Mouse (Mus musculus): ENCODE measurements at regions not wholly inside any gene's neighbourhood (a gene's known extent, or its start where the extent isn't known, plus 50 kb on each side); places are given as distances from the start of the nearest gene placed in this dataset.

- H3K27ac ChIP-seq (replicated peaks; ENCODE audit: insufficient read depth, low read depth, low read length) = no peak overlapping the region
- no peak overlapping the region for H3K4me3 ChIP-seq (ENCODE audit: insufficient read depth, low read depth, low read length)
- no peaks in the 10 kb centered on the region for H3K4me1 ChIP-seq (ENCODE audit: control insufficient read depth, insufficient read depth, low read length)
- no peak for DNase-seq (ENCODE audit: extremely low read depth, low read depth, low spot score)
- no peaks in the 10 kb centered on the region for H3K36me3 ChIP-seq (ENCODE audit: control insufficient read depth, insufficient read depth, low read length)
- no peaks in the 10 kb centered on the region for H3K79me2 ChIP-seq (ENCODE audit: control insufficient read depth, insufficient read depth, low read length)
- no peaks in the 10 kb centered on the region for H3K27me3 ChIP-seq (ENCODE audit: control insufficient read depth, insufficient read depth, low read length)
- WGBS = 85% methylated on average over 2 of the region's 2 CpGs
- no peak for TF ChIP-seq POLR2A (IDR thresholded peaks at IDR 0.05; ENCODE audit: extremely low read depth, insufficient read depth, low read length)
- TF ChIP-seq CTCF (IDR thresholded peaks at IDR 0.05; ENCODE audit: low read depth, low read length) = no peak
- H3K9ac ChIP-seq (ENCODE audit: low read depth, low read length) = no peak overlapping the region
Measured at GRCm38 (mm10) chr11:111409266-111409665, 343.3 kb downstream of the Kcnj2 start.

- Histone ChIP-seq H3K79me2 (ENCODE audit: control insufficient read depth, insufficient read depth, low read length) (no peaks in the 10 kb centered on the region), H3K36me3 (ENCODE audit: control insufficient read depth, insufficient read depth, low read length) (no peaks in the 10 kb centered on the region), H3K4me3 (ENCODE audit: insufficient read depth, low read depth, low read length) (no peak overlapping the region), H3K4me1 (ENCODE audit: control insufficient read depth, insufficient read depth, low read length) (no peaks in the 10 kb centered on the region), H3K27ac (replicated peaks; ENCODE audit: insufficient read depth, low read depth, low read length) (no peak overlapping the region), H3K9ac (ENCODE audit: low read depth, low read length) (no peak overlapping the region), H3K27me3 (ENCODE audit: control insufficient read depth, insufficient read depth, low read length) (no peaks in the 10 kb centered on the region)
- TF ChIP-seq POLR2A (IDR thresholded peaks at IDR 0.05; ENCODE audit: extremely low read depth, insufficient read depth, low read length) (no peak), CTCF (IDR thresholded peaks at IDR 0.05; ENCODE audit: low read depth, low read length) (no peak)
- 68% methylated on average over 4 of the region's 4 CpGs for WGBS
- DNase-seq (ENCODE audit: extremely low read depth, low read depth, low spot score) = no peak
Measured at GRCm38 (mm10) chr11:111424871-111425270, 358.9 kb downstream of the Kcnj2 start.

GRCm38 (mm10) chr11:111426715-111427114 lies 360.8 kb downstream of the Kcnj2 start:
- WGBS = 52% methylated on average over 4 of the region's 4 CpGs
- no peaks in the 10 kb centered on the region for H3K36me3 ChIP-seq (ENCODE audit: control insufficient read depth, insufficient read depth, low read length)
- no peaks in the 10 kb centered on the region for H3K27me3 ChIP-seq (ENCODE audit: control insufficient read depth, insufficient read depth, low read length)
- H3K27ac ChIP-seq (replicated peaks; ENCODE audit: insufficient read depth, low read depth, low read length) = no peak overlapping the region
- no peak overlapping the region for H3K9ac ChIP-seq (ENCODE audit: low read depth, low read length)
- no peak overlapping the region for H3K4me3 ChIP-seq (ENCODE audit: insufficient read depth, low read depth, low read length)
- DNase-seq (ENCODE audit: extremely low read depth, low read depth, low spot score) = no peak
- H3K79me2 ChIP-seq (ENCODE audit: control insufficient read depth, insufficient read depth, low read length) = no peaks in the 10 kb centered on the region
- TF ChIP-seq POLR2A (IDR thresholded peaks at IDR 0.05; ENCODE audit: extremely low read depth, insufficient read depth, low read length) = no peak
- TF ChIP-seq CTCF (IDR thresholded peaks at IDR 0.05; ENCODE audit: low read depth, low read length) = no peak
- no peaks in the 10 kb centered on the region for H3K4me1 ChIP-seq (ENCODE audit: control insufficient read depth, insufficient read depth, low read length)

GRCm38 (mm10) chr11:111442257-111442656 lies 376.3 kb downstream of the Kcnj2 start:
- H3K9ac ChIP-seq (ENCODE audit: low read depth, low read length) = no peak overlapping the region
- H3K36me3 ChIP-seq (ENCODE audit: control insufficient read depth, insufficient read depth, low read length) = no peaks in the 10 kb centered on the region
- H3K27me3 ChIP-seq (ENCODE audit: control insufficient read depth, insufficient read depth, low read length) = no peaks in the 10 kb centered on the region
- TF ChIP-seq CTCF (IDR thresholded peaks at IDR 0.05; ENCODE audit: low read depth, low read length) (no peak), POLR2A (IDR thresholded peaks at IDR 0.05; ENCODE audit: extremely low read depth, insufficient read depth, low read length) (no peak)
- no peak overlapping the region for H3K27ac ChIP-seq (replicated peaks; ENCODE audit: insufficient read depth, low read depth, low read length)
- peaks cover 5% of the 10 kb centered on the region for H3K4me1 ChIP-seq (ENCODE audit: control insufficient read depth, insufficient read depth, low read length)
- H3K79me2 ChIP-seq (ENCODE audit: control insufficient read depth, insufficient read depth, low read length) = no peaks in the 10 kb centered on the region
- no peak for DNase-seq (ENCODE audit: extremely low read depth, low read depth, low spot score)
- no peak overlapping the region for H3K4me3 ChIP-seq (ENCODE audit: insufficient read depth, low read depth, low read length)

GRCm38 (mm10) chr11:111443381-111443780 lies 377.4 kb downstream of the Kcnj2 start:
- WGBS = 24% methylated on average over 1 of the region's 1 CpGs
- H3K9ac ChIP-seq (ENCODE audit: low read depth, low read length) = no peak overlapping the region
- no peak overlapping the region for H3K27ac ChIP-seq (replicated peaks; ENCODE audit: insufficient read depth, low read depth, low read length)
- no peak overlapping the region for H3K4me3 ChIP-seq (ENCODE audit: insufficient read depth, low read depth, low read length)
- peaks cover 5% of the 10 kb centered on the region for H3K4me1 ChIP-seq (ENCODE audit: control insufficient read depth, insufficient read depth, low read length)
- H3K36me3 ChIP-seq (ENCODE audit: control insufficient read depth, insufficient read depth, low read length) = no peaks in the 10 kb centered on the region
- peak; percentile 62 for DNase-seq (ENCODE audit: extremely low read depth, low read depth, low spot score)
- no peaks in the 10 kb centered on the region for H3K27me3 ChIP-seq (ENCODE audit: control insufficient read depth, insufficient read depth, low read length)
- no peaks in the 10 kb centered on the region for H3K79me2 ChIP-seq (ENCODE audit: control insufficient read depth, insufficient read depth, low read length)
- no peak for TF ChIP-seq POLR2A (IDR thresholded peaks at IDR 0.05; ENCODE audit: extremely low read depth, insufficient read depth, low read length)
- TF ChIP-seq CTCF (IDR thresholded peaks at IDR 0.05; ENCODE audit: low read depth, low read length) = no peak

GRCm38 (mm10) chr11:111444791-111445190 lies 378.8 kb downstream of the Kcnj2 start:
- DNase-seq (ENCODE audit: extremely low read depth, low read depth, low spot score) = peak; percentile 24
- Histone ChIP-seq H3K4me3 (ENCODE audit: insufficient read depth, low read depth, low read length) (no peak overlapping the region), H3K36me3 (ENCODE audit: control insufficient read depth, insufficient read depth, low read length) (no peaks in the 10 kb centered on the region), H3K4me1 (ENCODE audit: control insufficient read depth, insufficient read depth, low read length) (peaks cover 5% of the 10 kb centered on the region), H3K27me3 (ENCODE audit: control insufficient read depth, insufficient read depth, low read length) (no peaks in the 10 kb centered on the region), H3K79me2 (ENCODE audit: control insufficient read depth, insufficient read depth, low read length) (no peaks in the 10 kb centered on the region), H3K9ac (ENCODE audit: low read depth, low read length) (no peak overlapping the region), H3K27ac (replicated peaks; ENCODE audit: insufficient read depth, low read depth, low read length) (no peak overlapping the region)
- TF ChIP-seq CTCF (IDR thresholded peaks at IDR 0.05; ENCODE audit: low read depth, low read length) = no peak
- TF ChIP-seq POLR2A (IDR thresholded peaks at IDR 0.05; ENCODE audit: extremely low read depth, insufficient read depth, low read length) = no peak
- 34% methylated on average over 4 of the region's 4 CpGs for WGBS
